Mouse (Mus musculus) bone marrow, adult 2 months (tissue): ENCODE results near the gene Napa. TPM values are rescaled to one million over a fixed set of nuclear protein-coding genes. Genes with fewer than 3 reads are reported as not detected.

Experiments
- H3K27ac ChIP-seq: fragments of 200-500 bp; 2 replicates; pipeline ENCODE4 v1.5.1; 2012; ENCODE audit warnings: low read depth, mild to moderate bottlenecking, control low read depth, inconsistent platforms, low read length; ENCODE audit not compliant: control insufficient read depth, poor library complexity, insufficient read depth
- H3K4me1 ChIP-seq: fragments of 200-500 bp; 2 replicates; pipeline ENCODE4 v1.6.1; 2011; ENCODE audit warnings: low read length; ENCODE audit not compliant: control insufficient read depth, insufficient read depth
- H3K4me3 ChIP-seq: fragments of 200-500 bp; replicated peaks from 2 replicates; pipeline ENCODE3; 2011; ENCODE audit warnings: mild to moderate bottlenecking, low read depth, low read length, control low read depth; ENCODE audit not compliant: control insufficient read depth
- CTCF ChIP-seq: fragments of 200-500 bp; IDR thresholded peaks from 2 replicates; pipeline ENCODE4 v1.5.1; 2011; ENCODE audit warnings: low read length, control low read depth; ENCODE audit not compliant: control insufficient read depth, insufficient read depth
- POLR2A ChIP-seq: fragments of 200-500 bp; IDR thresholded peaks from 2 replicates; pipeline ENCODE4 v1.6.1; 2011; ENCODE audit warnings: low read depth, mild to moderate bottlenecking, control low read depth, low read length, borderline replicate concordance; ENCODE audit not compliant: control insufficient read depth
- WGBS: fragments of 180-500 bp; shearing (Covaris S2); methylation state at CpG from one replicate; pipeline ENCODE4 v1.1.7; 2018; 5-methylcytosine and 5-hydroxymethylcytosine counted together
- polyA plus RNA-seq: library from polyadenylated mRNA; stranded (reverse); fragments of >200 nt; gene quantifications from 2 replicates; pipeline ENCODE4 v1.2.4, GENCODE M21; 2011; ENCODE audit warnings: low replicate concordance; ENCODE audit not compliant: missing spikeins, insufficient read depth, insufficient read length

The Napa gene
- polyA plus RNA-seq, 1 experiment, result 126 TPM

GRCm38 (mm10) chr7:16102686-16103226 is 4.5 kb downstream of the Napa start:
- Histone ChIP-seq H3K27ac (no peak overlapping the region), H3K4me3 (no peak overlapping the region), H3K4me1 (peaks cover 1% of the 10 kb centered on the region; the same call in 1 of the 2 replicates)
- WGBS, result 93% methylated on average over 5 of the region's 5 CpGs
- no peak for TF ChIP-seq CTCF
- no peak for TF ChIP-seq POLR2A

- H3K4me1 ChIP-seq, result peaks cover 1% of the 10 kb centered on the region; the same call in 1 of the 2 replicates
- H3K4me3 ChIP-seq, result no peak overlapping the region
- H3K27ac ChIP-seq, result no peak overlapping the region
- 93% methylated on average over 6 of the region's 6 CpGs for WGBS
- no peak for TF ChIP-seq CTCF
- no peak for TF ChIP-seq POLR2A
Observed at GRCm38 (mm10) chr7:16103760-16104159, 5.5 kb downstream of the Napa start.

GRCm38 (mm10) chr7:16104611-16105388 is 6.5 kb downstream of the Napa start:
- 93% methylated on average over 7 of the region's 7 CpGs for WGBS
- Histone ChIP-seq H3K4me1 (no peaks in the 10 kb centered on the region; the same call in 1 of the 2 replicates), H3K4me3 (no peak overlapping the region), H3K27ac (no peak overlapping the region)
- TF ChIP-seq CTCF (no peak), POLR2A (no peak)

GRCm38 (mm10) chr7:16108886-16109542 is 10.8 kb downstream of the Napa start:
- no peak for TF ChIP-seq POLR2A
- no peak for TF ChIP-seq CTCF
- 89% methylated on average over 9 of the region's 9 CpGs for WGBS
- Histone ChIP-seq H3K4me1 (no peaks in the 10 kb centered on the region; the same call in 1 of the 2 replicates), H3K27ac (no peak overlapping the region), H3K4me3 (no peak overlapping the region)

- Histone ChIP-seq H3K27ac (no peak overlapping the region), H3K4me3 (no peak overlapping the region), H3K4me1 (no peaks in the 10 kb centered on the region)
- no peak for TF ChIP-seq CTCF
- TF ChIP-seq POLR2A, result no peak
- WGBS, result 96% methylated on average over 8 of the region's 8 CpGs
Observed at GRCm38 (mm10) chr7:16110158-16110557, 11.9 kb downstream of the Napa start.

- 88% methylated on average over 7 of the region's 7 CpGs for WGBS
- H3K4me3 ChIP-seq, result no peak overlapping the region
- no peak for TF ChIP-seq POLR2A
- no peak for TF ChIP-seq CTCF
Observed at GRCm38 (mm10) chr7:16111284-16112090, 13.2 kb downstream of the Napa start.

GRCm38 (mm10) chr7:16116418-16116817 is 18.2 kb downstream of the Napa start:
- TF ChIP-seq POLR2A (no peak), CTCF (no peak)
- Histone ChIP-seq H3K4me3 (no peak overlapping the region), H3K4me1 (no peaks in the 10 kb centered on the region), H3K27ac (no peak overlapping the region)
- WGBS, result 91% methylated on average over 7 of the region's 7 CpGs

More at GRCm38 (mm10) chr7:16111284-16112090, 13.2 kb downstream of the Napa start:
- Histone ChIP-seq H3K27ac (no peak overlapping the region), H3K4me1 (no peaks in the 10 kb centered on the region)

GRCm38 (mm10) chr7:16117100-16117499 is 18.8 kb downstream of the Napa start:
- H3K4me3 ChIP-seq, result no peak overlapping the region
- no peak overlapping the region for H3K27ac ChIP-seq
- no peak for TF ChIP-seq CTCF
- no peak for TF ChIP-seq POLR2A
- no peaks in the 10 kb centered on the region for H3K4me1 ChIP-seq
- WGBS, result 83% methylated on average over 3 of the region's 3 CpGs
